Mouse (Mus musculus): ENCODE measurements at regions not wholly inside any gene's neighbourhood (a gene's known extent, or its start where the extent isn't known, plus 50 kb on each side); places are given as distances from the start of the nearest gene placed in this dataset.

GRCm38 (mm10) chr6:14046560-14046959 is 175.2 kb upstream of the 2610001J05Rik start:
- no peak for DNase-seq (ENCODE audit: low spot score)

- DNase-seq (ENCODE audit: low spot score) = no peak
Observed at GRCm38 (mm10) chr6:14044654-14045053, 173.3 kb upstream of the 2610001J05Rik start.

DNA sequence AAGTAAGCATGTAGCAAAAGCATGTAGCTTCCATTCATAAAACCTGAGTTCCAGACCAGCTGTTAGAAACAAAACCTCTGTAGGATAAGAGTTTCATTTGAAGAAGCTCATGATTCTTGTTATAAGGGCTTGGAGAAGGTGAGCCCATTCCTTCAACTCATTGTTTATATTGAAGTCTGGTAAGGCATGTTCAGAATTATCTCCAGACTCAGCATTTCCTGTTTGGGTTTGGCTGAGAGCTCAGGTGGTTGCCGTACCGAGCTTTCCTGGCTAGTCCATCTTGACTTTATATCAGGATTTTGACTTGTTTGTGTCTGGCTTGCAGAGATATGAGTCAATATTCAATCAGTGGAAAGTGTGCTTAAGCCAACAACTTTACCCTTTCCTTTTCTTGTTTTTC is 154.6 kb upstream of the 2610001J05Rik start:
- no peak for DNase-seq (ENCODE audit: low spot score)

- DNase-seq (ENCODE audit: low spot score) = no peak
Observed at GRCm38 (mm10) chr6:14018928-14019327, 147.6 kb upstream of the 2610001J05Rik start.

DNA sequence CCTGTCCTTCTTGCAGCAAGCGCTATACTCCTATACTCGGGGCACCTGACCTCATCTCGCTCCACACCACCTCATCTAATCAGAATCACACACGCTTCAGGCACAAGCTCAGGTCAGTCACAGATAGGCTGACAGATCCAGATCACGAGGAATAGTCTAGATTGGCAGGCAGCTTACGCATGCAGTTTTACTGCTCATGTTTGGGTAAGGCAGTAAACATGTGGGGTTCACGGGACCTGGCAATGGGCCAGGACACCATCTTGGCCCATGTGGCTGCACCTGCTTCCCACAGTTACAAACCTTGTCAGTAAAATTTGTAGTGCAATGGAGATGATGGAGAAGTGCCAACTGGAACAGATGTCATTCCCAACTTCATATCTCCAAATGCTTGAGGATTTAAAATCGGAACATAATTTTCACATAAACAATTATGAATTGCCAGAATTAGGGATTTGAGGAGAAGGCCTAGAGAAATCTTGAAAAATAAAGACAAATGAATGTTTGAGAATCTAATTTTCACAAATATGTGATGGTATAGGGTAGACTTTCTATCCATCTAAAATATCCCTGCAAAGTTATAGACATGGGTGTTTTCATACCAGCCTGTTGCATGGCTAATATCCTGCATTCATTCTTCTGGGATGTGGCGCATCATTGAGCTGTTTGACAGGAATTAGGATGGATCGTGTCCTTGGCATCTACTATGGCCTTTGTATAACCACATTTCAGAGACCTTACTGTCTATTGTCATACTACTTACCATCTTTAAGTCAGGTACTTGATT is 111.5 kb upstream of the 2610001J05Rik start:
- no peak for DNase-seq (ENCODE audit: low spot score)

GRCm38 (mm10) chr6:13974710-13975506 is 103.6 kb upstream of the 2610001J05Rik start:
- no peak for DNase-seq (ENCODE audit: low spot score)

DNA sequence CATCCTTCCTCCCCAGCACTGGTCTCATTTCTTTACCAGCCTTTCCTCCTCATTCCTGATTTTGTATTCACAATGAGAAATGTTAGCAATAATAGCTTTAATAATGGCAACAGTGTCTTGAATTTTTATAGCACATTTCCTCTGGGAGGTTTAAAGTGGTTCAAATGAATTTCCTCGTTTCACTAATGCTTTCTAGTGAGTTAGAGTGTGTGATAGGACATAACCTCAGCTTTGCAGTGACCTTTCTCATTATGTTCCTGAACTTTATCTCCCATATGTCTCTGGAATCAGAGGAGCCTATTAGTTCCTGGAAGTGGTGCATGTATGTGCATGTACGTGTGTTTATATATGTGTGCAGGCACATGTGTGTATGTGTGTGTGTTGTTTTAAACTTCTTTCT is 93.2 kb upstream of the 2610001J05Rik start:
- no peak for DNase-seq (ENCODE audit: low spot score)

DNA sequence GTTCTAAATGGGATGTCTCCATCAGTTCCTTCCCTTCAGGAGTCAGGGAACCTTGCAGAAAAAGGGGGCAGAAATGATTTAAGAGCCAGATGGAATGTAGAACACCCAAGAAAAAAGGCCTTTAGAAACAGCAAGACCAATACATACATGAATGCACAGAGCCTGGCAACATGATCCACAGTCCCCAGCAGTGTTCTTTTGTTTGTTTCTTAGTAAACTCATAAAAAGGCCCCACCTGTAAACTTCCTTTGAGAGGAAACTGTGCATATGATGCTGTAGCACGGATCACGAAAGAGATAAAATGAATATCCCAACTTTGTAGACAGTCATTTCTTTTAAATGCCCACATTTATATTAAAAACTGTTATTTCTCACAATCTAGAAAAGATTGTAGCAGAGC is 92.7 kb upstream of the 2610001J05Rik start:
- no peak for DNase-seq (ENCODE audit: low spot score)

- no peak for DNase-seq (ENCODE audit: low spot score)
Observed at GRCm38 (mm10) chr6:13949640-13950039, 78.3 kb upstream of the 2610001J05Rik start.

DNA sequence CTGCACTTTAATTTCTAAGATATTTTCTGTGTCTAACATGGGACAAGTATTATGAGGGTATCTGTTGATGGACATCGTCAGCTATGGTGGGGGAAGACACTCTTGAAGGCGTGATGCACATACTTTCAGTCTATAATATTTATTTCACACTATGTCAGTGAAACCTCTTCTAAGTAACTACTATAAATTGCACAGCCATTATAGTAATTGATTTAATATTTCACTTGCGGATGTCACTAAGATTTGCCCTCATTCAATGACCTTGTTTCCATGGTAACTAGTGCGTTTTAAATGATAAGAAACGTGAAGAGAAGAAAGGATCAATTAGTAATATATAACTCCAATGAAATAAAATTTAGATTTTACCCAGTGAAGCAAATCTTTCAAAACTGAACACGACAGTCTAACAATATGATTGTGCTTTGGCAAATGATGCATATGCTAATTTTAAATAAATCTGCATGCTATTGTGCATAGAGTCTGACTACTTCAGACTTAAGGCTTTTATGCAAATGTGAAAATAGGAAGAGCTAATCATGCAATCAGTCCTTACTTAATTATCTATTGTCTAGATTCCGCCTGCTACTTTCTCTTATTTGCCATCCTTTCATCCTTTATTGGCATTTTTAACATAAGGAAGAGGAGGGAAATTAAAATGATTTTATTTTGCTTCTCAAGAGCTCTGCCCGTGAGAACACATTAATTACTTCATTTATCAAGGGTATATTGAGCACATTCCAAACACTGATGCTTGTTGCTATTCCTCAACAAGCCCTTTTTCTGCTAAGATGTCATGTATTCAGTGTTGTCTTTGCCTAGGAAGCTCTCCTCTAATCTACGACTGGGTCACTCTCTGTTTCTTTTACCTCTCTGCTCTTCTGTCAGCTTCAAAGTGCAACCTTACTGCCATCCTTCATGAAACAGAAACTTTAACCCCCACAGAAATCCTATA is 49.8 kb upstream of the 2610001J05Rik start:
- DNase-seq (ENCODE audit: low spot score) = no peak

All from ovary, postnatal 36 days (tissue).